Mouse (Mus musculus) spleen, adult 2 months (tissue): ENCODE measurements around the gene Slc16a10. TPM values are rescaled to one million over a fixed set of nuclear protein-coding genes. Genes with fewer than 3 reads are reported as not detected.

Source experiments
- DNase-seq, 2 experiments: peaks; one replicate each; pipeline versions ENCODE4 v3.0.0 to v3.0.0-alpha.2; 2012 to 2021; ENCODE audit warnings: low spot score in 2 of 2, low read depth in 1 of 2
- H3K27ac ChIP-seq: fragments of 200-500 bp; 2 replicates; pipeline ENCODE4 v1.5.1; 2012; ENCODE audit warnings: low read length, inconsistent platforms; ENCODE audit not compliant: insufficient read depth
- H3K27me3 ChIP-seq: fragments of 200-500 bp; 2 replicates; pipeline ENCODE4 v1.6.1; 2012; ENCODE audit warnings: mild to moderate bottlenecking, moderate library complexity, low read length, inconsistent platforms; ENCODE audit not compliant: control insufficient read depth, insufficient read depth
- H3K36me3 ChIP-seq: fragments of 200-500 bp; 2 replicates; pipeline ENCODE4 v1.6.1; 2012; ENCODE audit warnings: mild to moderate bottlenecking, low read length, inconsistent platforms; ENCODE audit not compliant: control insufficient read depth, insufficient read depth
- H3K4me1 ChIP-seq: fragments of 200-500 bp; 2 replicates; pipeline ENCODE4 v1.6.1; 2011; ENCODE audit warnings: inconsistent platforms; ENCODE audit not compliant: control insufficient read depth, insufficient read depth, insufficient read length
- H3K4me3 ChIP-seq: fragments of 200-500 bp; 2 replicates; pipeline ENCODE4 v1.5.1; 2011; ENCODE audit warnings: mild to moderate bottlenecking, inconsistent platforms; ENCODE audit not compliant: insufficient read depth, insufficient read length; ENCODE audit errors: extremely low read depth
- CTCF ChIP-seq: fragments of 200-500 bp; IDR thresholded peaks from 2 replicates; pipeline ENCODE4 v1.5.1; 2011; ENCODE audit warnings: mild to moderate bottlenecking, inconsistent platforms; ENCODE audit not compliant: insufficient read depth, insufficient read length, insufficient replicate concordance; ENCODE audit errors: extremely low read depth
- POLR2A ChIP-seq: fragments of 200-500 bp; IDR thresholded peaks from 2 replicates; pipeline ENCODE4 v1.6.1; 2011; ENCODE audit warnings: low read depth, low read length, inconsistent platforms
- WGBS: fragments of 180-500 bp; shearing (Covaris S2); methylation state at CpG from one replicate; pipeline ENCODE4 v1.1.7; 2018; 5-methylcytosine and 5-hydroxymethylcytosine counted together
- polyA plus RNA-seq: library from polyadenylated mRNA; depleted of rRNA; stranded (reverse); fragments of >200 nt; gene quantifications from 2 replicates; pipeline ENCODE4 v1.2.3, GENCODE M21; 2012; rRNA removed

The Slc16a10 gene
- polyA plus RNA-seq: 27.8 and 36.9 TPM in 2 replicates

DNA sequence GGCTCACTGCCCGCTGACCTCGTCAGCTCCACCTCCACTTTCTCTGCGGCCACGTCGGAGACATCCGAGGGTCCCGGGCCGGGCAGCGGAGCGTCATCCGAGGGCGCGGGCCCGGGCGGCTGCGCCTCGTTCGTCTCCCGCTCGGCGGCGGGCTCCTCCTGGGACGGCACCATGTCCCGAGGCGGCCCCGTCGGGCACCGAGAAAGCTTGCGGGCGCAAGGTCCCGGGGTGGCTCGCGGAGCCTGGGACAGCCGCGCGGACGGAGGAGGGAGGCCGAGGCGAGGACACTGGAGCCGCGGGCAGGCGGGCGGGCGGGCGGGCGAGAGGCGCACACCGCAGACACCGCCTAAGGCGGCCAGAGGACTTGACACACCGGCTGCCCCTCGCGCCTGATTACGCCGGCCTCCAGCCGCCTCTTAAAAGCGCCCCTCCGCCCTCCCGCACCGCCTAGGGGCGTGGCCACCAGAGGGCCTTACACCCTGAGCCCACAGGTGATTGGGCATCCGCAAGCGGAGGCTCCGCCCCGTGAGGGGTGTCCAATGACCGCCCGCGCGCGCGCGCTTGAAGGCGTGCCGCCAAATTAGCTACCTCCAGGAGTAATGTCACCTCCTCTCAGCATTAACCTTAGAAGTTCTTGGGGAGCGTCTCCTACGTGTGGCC, at the start of gene Slc16a10:
Slc16a10 (minus strand) TSS at position 395 of the 660 bp plus-strand sequence.
- Histone ChIP-seq H3K36me3 (no peaks in the 10 kb centered on the region), H3K27ac (peak within 1 kb of the TSS; percentile 12; the same call in 1 of the 2 replicates), H3K27me3 (no peaks in the 10 kb centered on the region), H3K4me1 (peaks cover 3% of the 10 kb centered on the region; the same call in 1 of the 2 replicates), H3K4me3 (peak within 1 kb of the TSS; percentile 62)
- DNase-seq: peak; percentile 89 to 97
- 1% methylated on average over 76 of the region's 76 CpGs for WGBS
- TF ChIP-seq POLR2A: peak; percentile 88
- TF ChIP-seq CTCF: no peak

DNA sequence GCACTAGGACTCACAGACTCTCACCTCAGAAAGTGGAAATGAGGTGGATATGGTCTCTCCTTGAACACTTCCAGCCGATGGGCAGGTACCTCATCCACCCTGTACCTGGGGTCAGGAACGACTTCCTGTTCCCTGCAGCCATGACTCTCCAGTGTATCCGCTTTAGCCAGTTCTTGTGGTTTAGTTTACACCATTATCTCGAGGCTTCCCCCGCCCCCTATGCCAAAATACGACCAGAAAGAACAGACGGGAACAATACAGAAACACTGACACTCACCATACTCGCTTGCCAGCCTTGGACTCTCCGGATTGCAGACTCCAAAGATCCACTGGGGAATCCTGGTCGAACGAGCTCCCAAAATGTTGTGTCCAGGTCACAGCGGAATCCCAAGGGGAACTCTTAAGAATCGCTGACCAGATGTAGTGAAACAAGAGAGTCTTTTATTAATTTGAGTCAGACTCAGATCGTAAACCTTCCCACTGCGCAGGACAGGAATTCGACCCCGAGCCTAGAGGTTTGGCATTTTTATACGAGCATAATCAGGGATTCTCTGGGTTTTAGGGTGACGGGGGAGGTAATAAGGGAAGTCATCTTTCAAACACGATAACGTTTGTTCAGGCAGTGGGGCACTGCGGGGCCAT, 49.4 kb upstream of the Slc16a10 start:
- H3K4me3 ChIP-seq: peak overlapping the region; percentile 39
- 14% methylated on average over 22 of the region's 22 CpGs for WGBS
- no peak overlapping the region for H3K27ac ChIP-seq
- TF ChIP-seq CTCF (no peak), POLR2A (no peak)
- H3K4me1 ChIP-seq: no peaks in the 10 kb centered on the region; the same call in 1 of the 2 replicates
- no peaks in the 10 kb centered on the region for H3K36me3 ChIP-seq
- DNase-seq: no peak
- H3K27me3 ChIP-seq: peaks cover 5% of the 10 kb centered on the region

DNA sequence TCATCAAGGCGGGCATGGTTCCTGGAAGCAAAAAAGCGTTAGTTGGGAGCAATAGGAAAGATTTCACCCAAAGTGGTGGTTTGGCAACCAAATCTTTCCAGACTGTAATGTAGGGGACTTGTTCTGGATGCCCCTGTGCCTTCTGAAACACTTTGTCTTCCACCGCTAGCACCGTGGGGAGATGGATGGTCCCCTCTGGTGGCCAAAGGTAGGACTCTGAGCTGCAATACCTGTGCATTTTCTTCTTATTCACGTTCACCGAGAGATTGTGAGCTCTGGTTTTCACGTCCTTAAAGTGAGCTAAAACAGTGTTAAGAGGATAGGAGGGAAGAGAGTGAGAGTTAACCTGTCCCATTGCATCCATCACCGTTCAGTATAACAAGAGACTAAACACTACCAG, 48.8 kb upstream of the Slc16a10 start:
- peak overlapping the region; percentile 31 for H3K4me3 ChIP-seq
- 33% methylated on average over 8 of the region's 8 CpGs for WGBS

DNA sequence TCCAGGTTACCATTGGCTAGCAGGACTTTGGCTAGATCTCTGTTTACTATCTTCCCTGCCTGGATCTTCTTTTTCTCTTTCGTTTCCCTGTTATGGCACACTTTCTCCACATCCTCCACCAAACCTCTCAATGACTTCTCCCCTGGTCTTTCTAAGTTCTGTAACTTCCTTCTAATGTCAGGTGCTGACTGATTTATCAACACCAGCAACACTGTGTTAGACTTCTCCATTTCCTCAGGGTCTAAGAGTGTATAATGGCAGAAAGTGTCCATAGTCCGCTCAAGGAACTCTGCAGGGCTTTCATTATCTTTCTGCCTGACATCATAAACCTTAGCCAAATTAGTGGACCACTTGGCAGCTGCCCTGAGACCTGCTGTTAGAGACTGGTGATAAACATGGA, 47.6 kb upstream of the Slc16a10 start:
- Histone ChIP-seq H3K27me3 (peaks cover 5% of the 10 kb centered on the region), H3K4me3 (no peak overlapping the region), H3K36me3 (no peaks in the 10 kb centered on the region), H3K4me1 (no peaks in the 10 kb centered on the region; the same call in 1 of the 2 replicates), H3K27ac (no peak overlapping the region)
- no peak for DNase-seq
- WGBS: 36% methylated on average over 2 of the region's 2 CpGs
- TF ChIP-seq CTCF (no peak), POLR2A (no peak)

More for the DNA sequence above, 48.8 kb upstream of the Slc16a10 start:
- H3K4me1 ChIP-seq: no peaks in the 10 kb centered on the region; the same call in 1 of the 2 replicates
- peak in 1 of 2 experiments; percentile 17 for DNase-seq
- TF ChIP-seq POLR2A (no peak), CTCF (peak; percentile 13; the same call in 1 of the 2 replicates)
- peaks cover 5% of the 10 kb centered on the region for H3K27me3 ChIP-seq
- H3K36me3 ChIP-seq: no peaks in the 10 kb centered on the region
- H3K27ac ChIP-seq: no peak overlapping the region

DNA sequence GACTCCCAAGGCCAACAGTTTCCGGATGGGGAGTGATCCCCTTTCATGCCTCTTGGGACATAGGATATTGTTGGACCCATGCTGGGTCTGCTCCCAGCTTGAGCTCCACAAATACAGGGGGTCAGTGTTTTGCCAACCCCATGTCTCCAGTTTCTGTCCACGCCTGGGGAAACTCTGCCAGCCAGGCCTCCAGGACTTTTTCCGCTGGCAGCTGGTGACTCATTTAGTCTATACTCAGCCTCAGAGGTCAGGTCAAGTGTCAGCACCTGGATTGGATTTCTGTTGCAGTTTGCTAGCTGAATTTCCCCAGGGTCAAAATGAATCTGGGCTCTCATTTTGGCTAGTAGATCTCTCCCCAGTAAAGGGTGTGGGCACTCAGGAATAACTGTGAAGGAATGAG, 46.8 kb upstream of the Slc16a10 start:
- no peak for TF ChIP-seq POLR2A
- no peak for TF ChIP-seq CTCF
- H3K36me3 ChIP-seq: no peaks in the 10 kb centered on the region
- H3K27ac ChIP-seq: no peak overlapping the region
- peaks cover 5% of the 10 kb centered on the region for H3K27me3 ChIP-seq
- no peak for DNase-seq
- no peaks in the 10 kb centered on the region; the same call in 1 of the 2 replicates for H3K4me1 ChIP-seq
- H3K4me3 ChIP-seq: no peak overlapping the region
- 89% methylated on average over 3 of the region's 3 CpGs for WGBS

DNA sequence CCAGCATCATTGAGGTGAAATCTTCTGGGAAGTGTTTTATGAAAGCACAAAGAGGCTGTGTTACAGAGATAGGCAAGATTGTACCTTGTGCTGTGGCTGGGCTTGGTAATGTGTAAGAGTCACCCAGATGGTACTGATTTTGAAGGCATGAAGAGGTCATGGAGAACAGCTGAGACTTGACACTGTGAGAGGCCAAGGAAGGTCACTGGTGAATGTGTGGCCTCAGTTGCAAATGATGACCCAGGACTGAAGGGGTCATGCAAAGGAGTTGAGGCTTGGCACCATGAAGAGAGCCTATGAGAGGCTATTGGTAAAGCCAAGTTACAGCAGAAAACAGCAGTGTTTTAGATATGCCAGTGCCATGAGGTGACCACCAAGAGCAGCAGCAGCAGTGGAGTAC, 43.9 kb upstream of the Slc16a10 start:
- Histone ChIP-seq H3K36me3 (no peaks in the 10 kb centered on the region), H3K4me3 (no peak overlapping the region), H3K27ac (no peak overlapping the region), H3K27me3 (no peaks in the 10 kb centered on the region), H3K4me1 (no peaks in the 10 kb centered on the region)
- no peak for DNase-seq
- TF ChIP-seq POLR2A: no peak
- no peak for TF ChIP-seq CTCF

DNA sequence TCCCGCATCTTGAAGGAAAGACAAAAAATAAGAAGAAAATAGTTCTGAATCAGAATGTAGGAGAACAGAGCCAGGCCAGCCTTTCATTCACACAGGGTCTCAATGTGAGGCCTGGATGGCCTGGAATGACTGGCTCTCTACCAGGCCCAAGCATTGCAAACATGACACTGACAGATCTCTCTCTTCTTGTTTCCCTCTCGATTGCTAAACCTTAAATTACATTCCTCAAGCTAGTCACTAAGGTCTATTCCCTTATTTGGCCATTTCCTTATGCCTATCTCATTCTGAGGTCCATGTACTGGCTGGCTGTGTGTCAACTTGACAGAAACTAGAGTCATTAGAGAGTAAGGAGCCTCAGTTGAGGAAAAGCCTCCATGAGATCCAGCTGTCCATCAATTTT, 38.0 kb upstream of the Slc16a10 start:
- no peak overlapping the region for H3K4me3 ChIP-seq
- H3K4me1 ChIP-seq: no peaks in the 10 kb centered on the region
- no peaks in the 10 kb centered on the region for H3K27me3 ChIP-seq
- WGBS: 66% methylated on average over 2 of the region's 2 CpGs
- TF ChIP-seq POLR2A (no peak), CTCF (no peak)
- no peak overlapping the region for H3K27ac ChIP-seq
- no peak for DNase-seq
- H3K36me3 ChIP-seq: no peaks in the 10 kb centered on the region
